Mouse (Mus musculus): Measurements from ENCODE around the gene Gm10273. TPM values are rescaled to one million over a fixed set of nuclear protein-coding genes. Genes with fewer than 3 reads are reported as not detected.

The Gm10273 gene
- total RNA-seq, 2 experiments from 2014 or later: 75.5 to 75.7 TPM

Other genes starting within 250 kb of the Gm10273 start
- gene Sept10, start 173.8 kb upstream of the Gm10273 start, total RNA-seq (2021): 10 to 100 TPM; 42.4 to 61.2 TPM
- 10 to 100 TPM; 32.1 to 34.5 TPM for gene Sowahc, start 173.7 kb upstream of the Gm10273 start, total RNA-seq (2021)
- 10 to 100 TPM; 31.1 to 73.6 TPM for gene P4ha1, start 72.3 kb upstream of the Gm10273 start, total RNA-seq (2021)
- not detected for gene Pla2g12b, start 8.0 kb downstream of the Gm10273 start, total RNA-seq (2021)
- 1 to 10 TPM; 2.8 to 3.7 TPM for gene Oit3, start 46.1 kb downstream of the Gm10273 start, total RNA-seq (2021)
- not detected for gene Gm10322, start 220.4 kb downstream of the Gm10273 start, total RNA-seq (2021)
- gene Mcu, start 221.1 kb downstream of the Gm10273 start, total RNA-seq (2021): 10 to 100 TPM; 42.9 to 53.4 TPM

All from adrenal gland, postnatal 36 days (tissue).